Mouse (Mus musculus): ENCODE data around the gene Fam209. TPM values are rescaled to one million over a fixed set of nuclear protein-coding genes. Genes with fewer than 3 reads are reported as not detected.
A peak's percentile ranks its signal among the peaks of the same experiment; 100 is the strongest.

Gene Fam209
- not detected for total RNA-seq (2021)
- long read RNA-seq, experiment 1, result 0 reads
- long read RNA-seq, experiment 2, result 0 reads

DNA sequence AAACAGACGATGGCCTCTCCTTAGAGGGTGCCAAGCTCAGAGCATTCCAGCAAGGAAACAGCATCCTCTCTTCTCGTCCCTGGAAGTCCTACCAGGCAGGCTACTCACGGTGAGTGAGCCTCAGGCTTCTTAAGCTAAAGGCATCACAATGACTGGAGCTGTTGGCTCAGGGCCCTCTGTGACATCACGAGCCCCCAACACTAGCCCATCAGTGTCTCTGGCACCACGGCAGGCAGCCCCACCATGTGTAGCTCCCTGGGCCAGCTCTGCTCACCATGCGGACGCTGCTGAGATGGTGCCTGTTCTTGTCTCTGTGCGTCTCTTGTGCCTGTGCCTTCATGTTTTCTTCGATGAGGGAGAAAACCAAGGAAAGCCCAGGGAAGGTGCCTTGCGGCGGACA, at the start of gene Fam209:
Fam209 (plus strand) TSS at position 203 of the 400 bp plus-strand sequence.
- intact Hi-C loops (cut with DNase I), result loop anchor here (10.0 kb wide), 1 partner anchor 302 kb away; no protein-coding TSS in a partner anchor
- DNase-seq (ENCODE audit: low spot score in 2 of 2), result no peak

DNA sequence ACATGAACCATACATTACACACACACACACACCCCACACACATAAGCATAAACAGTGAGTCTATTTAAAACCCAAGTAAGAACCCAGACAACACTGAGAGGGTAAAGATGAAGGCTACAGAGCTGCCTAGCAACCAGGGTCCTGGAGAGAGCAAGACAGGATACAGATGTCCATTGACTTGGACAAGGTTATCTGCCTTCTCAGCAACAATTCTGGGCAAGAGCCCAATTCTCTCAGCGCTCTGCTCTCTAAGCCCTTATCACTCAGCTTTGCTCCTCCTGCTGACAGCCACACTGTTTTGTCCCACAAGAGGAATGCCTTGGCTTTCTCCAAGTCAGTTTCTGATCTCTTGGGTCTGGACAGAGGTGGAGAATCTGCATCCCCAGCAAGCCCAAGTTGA, 41.7 kb upstream of the Fam209 start:
- intact Hi-C loops (cut with DNase I), result loop anchor here (10.0 kb wide), 1 partner anchor 206 kb away; no protein-coding TSS in a partner anchor
- peak in 1 of 2 experiments; percentile 41 for DNase-seq (ENCODE audit: low spot score in 2 of 2)

DNA sequence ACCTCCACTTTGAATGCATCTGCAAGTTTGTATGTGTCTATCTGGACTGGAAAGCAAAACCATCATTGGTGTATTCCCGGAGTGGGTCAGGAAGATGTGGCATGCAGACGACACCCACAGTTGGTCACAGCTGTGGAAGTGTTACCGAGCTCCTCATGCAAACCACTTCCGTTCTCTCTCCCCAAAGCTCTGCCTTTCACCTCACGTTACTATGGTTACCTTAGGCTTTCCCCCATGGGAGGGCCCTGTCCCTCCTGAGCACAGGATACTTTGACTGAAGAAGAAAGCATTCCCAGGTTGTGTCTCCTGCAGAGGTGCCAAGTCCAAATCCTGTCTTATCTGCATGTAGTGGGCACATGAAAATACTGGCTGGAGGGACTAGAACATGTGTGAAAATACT, 38.6 kb upstream of the Fam209 start:
- DNase-seq (ENCODE audit: low spot score in 2 of 2), result no peak
- intact Hi-C loops (cut with DNase I), result loop anchor here (10.0 kb wide), 1 partner anchor 209 kb away; no protein-coding TSS in a partner anchor

DNA sequence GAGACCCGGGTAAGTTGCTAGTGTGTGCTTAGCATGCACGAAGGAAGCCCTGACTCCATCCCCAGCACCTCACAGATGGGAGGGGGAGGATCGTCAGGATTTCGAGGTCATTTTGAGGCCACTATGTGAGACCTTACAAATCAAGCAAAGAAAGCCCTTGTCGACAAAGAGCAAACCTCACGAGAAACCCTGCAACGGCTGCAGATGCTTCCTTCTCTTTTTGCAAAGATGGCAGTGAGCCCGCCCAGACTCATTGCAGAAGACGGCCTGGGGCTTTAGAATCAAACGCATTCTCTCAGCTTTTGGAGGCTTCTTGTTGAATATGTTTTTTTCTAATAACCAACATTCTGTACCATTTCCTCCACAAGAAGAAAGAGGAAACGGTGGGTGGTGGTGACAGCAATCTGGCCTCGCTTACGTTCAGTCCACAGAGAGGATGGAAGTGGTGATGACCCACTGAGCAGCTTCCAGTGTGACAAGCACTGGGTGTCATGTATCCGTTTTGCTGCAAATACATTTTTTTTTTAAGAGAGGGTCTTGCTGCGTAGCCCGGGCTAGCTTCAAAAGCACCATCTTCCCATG, 34.9 kb upstream of the Fam209 start:
- intact Hi-C loops (cut with DNase I), result loop anchor here (10.0 kb wide), 1 partner anchor 213 kb away; no protein-coding TSS in a partner anchor
- no peak for DNase-seq (ENCODE audit: low spot score in 2 of 2)

DNA sequence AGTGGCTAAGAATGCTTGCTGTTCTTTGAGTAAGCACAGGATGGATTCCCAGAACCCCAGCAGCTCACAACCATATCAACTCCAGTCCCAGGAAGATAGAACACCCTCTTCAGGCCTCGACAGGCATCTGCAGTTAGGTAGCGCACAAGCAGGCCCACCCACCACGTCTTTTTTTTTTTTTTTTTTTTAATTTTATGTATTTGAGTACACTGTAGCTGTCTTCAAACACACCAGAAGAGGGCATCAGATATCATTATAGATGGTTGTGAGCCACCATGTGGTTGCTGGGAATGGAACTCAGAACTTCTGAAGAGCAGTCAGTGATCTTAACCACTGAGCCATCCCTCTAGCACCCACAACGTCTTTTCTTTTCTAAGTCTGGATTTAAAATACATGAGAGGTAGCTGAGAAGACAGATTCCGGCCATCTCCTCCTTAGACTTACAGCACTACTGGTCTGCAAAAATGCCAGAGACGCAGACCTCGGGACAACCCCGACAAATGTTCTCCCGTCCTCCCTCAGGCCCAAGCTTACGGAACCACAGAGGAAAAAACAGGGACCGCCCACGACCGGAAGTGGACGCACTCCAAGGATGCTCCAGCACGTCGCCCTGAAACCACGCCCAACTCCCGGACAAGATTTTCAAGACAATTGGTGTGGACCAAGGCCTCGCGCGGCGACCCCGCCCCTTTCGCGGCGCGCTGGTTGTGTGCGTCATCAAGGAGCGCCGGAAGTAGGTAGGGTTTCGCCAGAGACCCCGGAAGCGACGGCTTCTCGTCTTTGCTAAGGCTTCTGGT, 32.3 kb upstream of the Fam209 start, which contains the start of gene Rtf2:
Rtf2 (plus strand) TSS at position 714 of the 797 bp plus-strand sequence.
- intact Hi-C loops (cut with DNase I), result loop anchor here (2.0 to 10.0 kb wide), 2 partner anchors 69 to 215 kb away; partner anchors contain the start of genes Aurka and Cstf1
- DNase-seq (ENCODE audit: low spot score in 2 of 2), result peak; percentile 100

DNA sequence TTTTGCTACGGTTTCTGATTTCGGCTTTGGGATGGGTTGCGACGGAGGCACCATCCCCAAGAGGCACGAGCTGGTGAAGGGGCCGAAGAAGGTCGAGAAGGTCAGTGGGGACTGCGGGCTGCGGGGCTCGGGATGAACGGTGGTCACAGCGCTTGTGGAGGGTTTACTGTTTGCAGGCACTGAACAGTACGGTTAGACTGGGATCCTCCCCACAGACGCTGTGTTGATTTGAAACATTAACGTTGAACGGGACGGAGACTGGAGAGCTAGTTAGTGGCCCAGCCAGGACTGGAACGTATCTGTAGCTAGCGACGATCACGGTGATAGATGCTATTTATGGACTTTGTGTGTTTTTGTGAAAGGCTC, 31.7 kb upstream of the Fam209 start:
- intact Hi-C loops (cut with DNase I), result loop anchor here (2.0 kb wide), 1 partner anchor 70 kb away; the partner anchor contains the start of genes Aurka and Cstf1

DNA sequence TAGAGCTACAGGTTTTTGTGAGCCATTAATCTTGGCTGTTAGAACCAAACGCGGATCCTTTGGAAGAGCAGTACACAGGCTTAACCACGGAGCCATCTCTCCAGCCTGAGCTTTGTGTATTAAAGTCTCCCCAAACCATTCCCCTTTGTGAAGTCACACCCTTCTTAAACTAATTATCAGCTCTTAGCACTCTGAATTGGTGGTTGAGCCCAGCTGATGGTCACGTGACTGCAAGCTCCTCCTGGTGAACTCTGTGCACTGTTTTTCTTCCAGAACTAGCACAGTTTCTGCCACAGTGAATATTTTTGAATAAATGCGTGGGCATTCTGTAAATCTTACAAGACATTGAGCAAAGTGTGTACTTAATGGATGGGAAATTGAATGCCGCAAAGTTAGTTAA, 31.1 kb upstream of the Fam209 start:
- DNase-seq (ENCODE audit: low spot score in 2 of 2), result no peak
- intact Hi-C loops (cut with DNase I), result loop anchor here (2.0 kb wide), 1 partner anchor 70 kb away; the partner anchor contains the start of genes Aurka and Cstf1

More for the DNA sequence above, 31.7 kb upstream of the Fam209 start:
- no peak for DNase-seq (ENCODE audit: low spot score in 2 of 2)

DNA sequence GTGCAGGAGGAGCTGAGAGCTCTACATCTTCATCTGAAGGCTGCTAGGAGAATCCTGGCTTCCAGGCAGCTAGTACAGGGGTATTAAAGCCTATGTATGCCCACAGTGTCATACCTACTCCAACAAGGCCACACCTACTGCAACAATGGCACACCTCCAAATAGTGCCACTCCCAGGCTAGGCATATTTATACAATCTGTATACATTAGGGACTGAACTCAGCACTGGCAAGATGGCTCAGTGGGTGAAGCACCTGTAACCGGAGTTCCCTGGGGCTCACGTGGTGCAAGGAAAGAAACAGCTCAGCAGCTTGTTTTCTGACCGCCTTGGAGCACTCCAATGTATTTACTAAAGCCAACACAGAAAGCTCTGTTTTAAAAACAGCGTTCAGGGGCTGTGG, 26.7 kb upstream of the Fam209 start:
- no peak for DNase-seq (ENCODE audit: low spot score in 2 of 2)
- intact Hi-C loops (cut with DNase I), result no loop called here

DNA sequence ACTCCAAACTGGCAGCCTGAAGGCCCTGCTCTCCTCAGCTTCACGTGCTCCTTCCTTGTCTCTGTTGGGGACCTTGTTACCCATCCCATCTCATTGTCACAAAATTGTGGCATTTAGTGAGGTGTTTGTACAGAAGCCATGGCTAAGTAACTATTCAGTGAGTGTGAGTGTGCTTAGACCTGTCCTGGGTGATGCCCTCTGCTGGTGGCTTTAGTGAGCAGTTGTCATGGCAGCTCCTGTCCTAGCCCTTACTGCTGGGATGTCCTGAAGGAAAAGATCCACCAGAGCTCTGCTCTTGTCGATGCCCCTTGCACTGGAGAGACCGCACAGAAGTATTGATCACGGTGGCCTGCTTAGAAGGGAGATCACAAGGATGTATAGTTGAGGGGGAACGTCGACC, 25.0 kb upstream of the Fam209 start:
- DNase-seq (ENCODE audit: low spot score in 2 of 2), result peak in 1 of 2 experiments; percentile 32
- intact Hi-C loops (cut with DNase I), result no loop called here

DNA sequence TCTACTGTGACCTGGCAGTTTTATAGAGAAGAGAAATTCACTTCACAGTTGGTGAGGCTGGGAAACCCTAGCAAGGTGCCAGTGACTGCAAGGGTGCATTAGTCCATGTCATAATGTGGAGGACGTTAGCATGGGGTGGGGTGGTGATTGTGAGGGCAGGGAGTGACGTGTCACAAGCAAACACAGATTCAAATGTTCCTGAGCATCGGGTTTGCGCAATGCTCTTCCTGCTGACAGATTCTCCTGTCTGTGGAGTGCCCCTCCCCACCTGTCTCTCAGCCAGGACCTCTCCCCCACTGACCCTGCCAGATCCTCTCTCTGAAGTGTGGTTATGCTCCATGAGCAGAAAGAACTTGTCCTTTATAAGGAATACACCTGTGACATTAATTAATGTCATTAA, 24.0 kb upstream of the Fam209 start:
- no peak for DNase-seq (ENCODE audit: low spot score in 2 of 2)
- intact Hi-C loops (cut with DNase I), result no loop called here

DNA sequence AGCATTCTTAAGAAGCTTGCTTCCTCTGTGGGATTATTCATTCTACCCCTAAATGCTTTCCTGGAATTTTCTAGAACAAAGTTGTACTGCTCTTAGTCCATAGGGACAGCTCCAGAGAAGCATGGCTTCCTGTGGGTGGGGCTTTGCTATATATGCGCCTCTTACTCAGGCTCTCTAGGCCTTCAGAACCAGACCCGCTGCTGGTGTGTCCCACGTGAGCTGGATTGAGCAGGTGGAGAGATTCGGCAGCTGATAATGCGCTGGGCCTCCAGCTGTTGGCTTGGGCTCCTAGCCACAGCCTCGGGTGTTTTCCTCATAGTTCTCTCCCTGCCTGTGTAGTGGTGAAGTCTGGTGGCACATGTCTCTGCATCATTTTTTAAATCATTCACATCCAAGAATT, 21.7 kb upstream of the Fam209 start:
- no peak for DNase-seq (ENCODE audit: low spot score in 2 of 2)
- intact Hi-C loops (cut with DNase I), result no loop called here

DNA sequence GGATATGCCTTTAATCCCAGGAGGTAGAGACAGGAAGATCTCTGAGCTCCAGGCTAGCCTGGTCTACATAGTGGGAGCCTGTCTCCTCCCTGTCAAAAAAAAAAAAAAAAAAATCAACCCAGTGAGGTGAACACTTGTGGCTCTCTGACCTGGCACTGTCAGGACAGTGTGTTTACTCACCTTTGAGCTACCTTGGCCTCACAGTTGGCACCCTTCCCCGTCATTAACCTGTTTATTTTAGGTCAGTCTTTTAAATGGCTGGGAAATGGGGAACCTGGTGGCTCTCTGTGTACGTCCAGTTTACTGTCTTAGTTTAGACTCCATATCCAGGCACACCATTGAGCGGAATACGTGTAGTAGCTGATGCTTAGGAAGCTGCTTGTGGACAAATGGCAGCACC, 20.3 kb upstream of the Fam209 start:
- DNase-seq (ENCODE audit: low spot score in 2 of 2), result no peak
- intact Hi-C loops (cut with DNase I), result no loop called here

DNA sequence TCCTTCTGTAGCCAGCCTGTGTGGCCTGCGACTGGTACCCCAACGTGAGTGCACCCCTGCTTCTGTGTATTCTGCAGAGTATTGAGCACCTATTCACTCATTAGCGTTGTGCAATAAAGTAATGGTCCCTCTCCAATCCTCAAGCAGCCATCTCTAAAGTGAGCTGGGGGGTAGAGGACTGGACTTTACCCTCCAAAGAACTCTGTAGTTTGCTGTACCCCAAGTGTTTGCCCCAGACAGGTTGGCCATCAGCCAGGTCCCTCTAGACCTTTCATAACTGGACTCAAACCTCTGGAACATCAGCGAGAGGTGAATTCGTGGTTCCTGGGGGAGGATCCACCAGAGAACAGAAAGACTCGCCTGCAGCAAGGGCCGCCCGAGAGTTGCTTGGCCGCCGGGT, 19.9 kb upstream of the Fam209 start:
- intact Hi-C loops (cut with DNase I), result no loop called here
- no peak for DNase-seq (ENCODE audit: low spot score in 2 of 2)

DNA sequence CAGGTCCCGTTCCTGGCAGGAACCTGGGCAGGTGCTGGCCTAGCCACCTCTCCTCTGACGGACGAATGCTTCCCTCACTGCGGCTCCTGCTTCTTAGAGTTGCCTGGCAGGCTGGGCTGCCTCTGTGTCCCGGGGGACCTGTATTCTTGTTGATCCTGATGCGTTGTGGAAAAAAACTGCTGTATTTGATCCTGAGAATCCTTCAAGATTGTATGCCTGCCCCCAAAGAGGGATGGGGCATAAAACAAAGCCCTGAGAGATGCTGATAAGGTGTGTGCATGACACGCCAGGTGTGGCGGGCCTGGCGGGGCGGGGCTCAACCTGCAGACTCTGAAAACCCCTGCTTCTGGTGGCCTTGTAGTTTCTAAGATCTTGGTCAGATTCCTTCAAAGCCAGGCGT, 13.8 kb upstream of the Fam209 start, which contains the start of gene Gcnt7:
Gcnt7 (minus strand) TSS at position 101 of the 400 bp plus-strand sequence.
- intact Hi-C loops (cut with DNase I), result no loop called here
- DNase-seq (ENCODE audit: low spot score in 2 of 2), result no peak

DNA sequence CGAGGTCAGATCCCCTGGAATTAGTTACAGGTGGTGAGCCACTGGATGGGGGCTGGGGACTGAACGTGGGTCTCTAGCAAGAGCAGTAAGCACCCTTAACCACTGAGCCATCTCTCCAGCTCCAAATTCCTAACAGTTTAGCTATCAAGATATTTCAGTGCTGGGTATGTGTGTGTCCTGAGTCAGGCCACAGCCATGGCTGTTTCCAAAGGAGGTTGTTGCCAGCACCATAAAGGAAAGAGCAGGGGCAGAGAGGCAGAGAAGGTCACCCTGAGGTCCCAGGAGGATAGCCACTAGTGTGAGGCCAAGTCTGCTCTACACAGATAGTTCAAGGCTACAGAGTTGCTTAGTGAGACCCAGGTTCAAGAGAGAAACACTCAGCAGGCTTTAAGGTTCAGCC, 11.7 kb upstream of the Fam209 start:
- DNase-seq (ENCODE audit: low spot score in 2 of 2), result no peak
- intact Hi-C loops (cut with DNase I), result no loop called here

DNA sequence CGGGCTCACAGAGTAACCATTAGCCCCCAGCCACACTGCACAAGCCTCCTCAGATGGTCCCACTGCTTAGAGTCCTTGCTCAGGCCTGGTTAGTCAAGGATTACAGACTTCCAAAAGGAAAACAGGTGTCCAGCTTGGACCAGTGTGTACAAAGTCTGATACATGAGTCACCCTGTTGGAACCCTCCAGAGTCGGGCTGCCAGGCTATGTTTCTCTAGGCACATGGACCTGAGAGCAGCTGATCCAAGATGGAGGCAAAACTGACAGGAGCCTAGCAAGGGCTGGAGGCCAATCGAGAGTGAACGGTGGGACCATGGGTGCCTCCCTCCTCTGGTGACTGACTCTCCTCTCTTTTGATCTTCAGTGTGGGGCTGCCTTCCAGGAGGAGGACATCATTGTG, 9.5 kb upstream of the Fam209 start:
- intact Hi-C loops (cut with DNase I), result no loop called here
- no peak for DNase-seq (ENCODE audit: low spot score in 2 of 2)

DNA sequence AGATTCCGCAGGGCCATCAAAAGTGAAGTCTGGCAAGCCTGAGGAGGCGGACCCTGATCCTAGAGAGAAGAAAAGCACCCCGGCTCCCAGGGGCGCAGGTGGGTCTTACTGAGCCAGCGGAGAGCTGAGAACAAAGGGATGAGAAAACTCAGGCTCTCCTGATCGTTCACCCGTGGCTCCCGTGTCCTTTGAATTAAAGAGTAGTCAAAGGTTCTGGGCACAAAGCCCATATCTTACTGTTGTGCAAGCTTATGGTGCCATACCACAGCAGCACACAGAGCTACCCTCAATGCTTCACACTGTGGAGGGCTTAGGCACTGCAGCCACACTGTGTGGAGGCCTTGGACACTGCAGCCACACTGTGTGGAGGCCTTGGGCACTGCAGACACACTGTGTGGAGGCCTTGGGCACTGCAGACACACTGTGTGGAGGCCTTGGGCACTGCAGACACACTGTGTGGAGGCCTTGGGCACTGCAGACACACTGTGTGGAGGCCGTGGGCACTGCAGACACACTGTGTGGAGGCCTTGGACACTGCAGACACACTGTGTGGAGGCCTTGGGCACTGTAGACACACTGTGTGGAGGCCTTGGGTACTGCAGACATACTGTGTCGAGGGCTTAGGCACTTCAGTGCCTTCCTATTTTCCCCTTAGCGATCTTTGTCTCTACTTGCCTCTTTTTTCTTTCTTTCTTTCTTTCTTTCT, 5.7 kb upstream of the Fam209 start:
- intact Hi-C loops (cut with DNase I), result no loop called here
- DNase-seq (ENCODE audit: low spot score in 2 of 2), result no peak

DNA sequence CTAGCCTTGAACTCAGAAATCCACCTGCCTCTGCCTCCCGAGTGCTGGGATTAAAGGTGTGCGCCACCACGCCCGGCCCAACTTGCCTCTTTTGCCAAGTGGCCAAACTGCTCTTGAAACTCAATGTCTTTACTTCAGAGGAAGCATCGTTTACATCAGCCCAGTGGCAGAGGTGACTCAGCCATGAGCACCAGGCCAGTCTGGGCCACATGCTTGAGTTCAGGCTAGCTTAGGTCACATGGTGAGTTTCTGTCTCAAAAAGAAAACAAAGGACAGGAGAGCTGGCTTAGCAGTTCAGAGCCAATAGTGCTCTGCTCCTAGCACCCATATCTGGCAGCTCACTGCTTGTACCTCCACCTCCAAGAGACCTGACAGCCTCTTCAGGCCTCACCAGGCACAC, 5.1 kb upstream of the Fam209 start:
- DNase-seq (ENCODE audit: low spot score in 2 of 2), result no peak
- intact Hi-C loops (cut with DNase I), result no loop called here

DNA sequence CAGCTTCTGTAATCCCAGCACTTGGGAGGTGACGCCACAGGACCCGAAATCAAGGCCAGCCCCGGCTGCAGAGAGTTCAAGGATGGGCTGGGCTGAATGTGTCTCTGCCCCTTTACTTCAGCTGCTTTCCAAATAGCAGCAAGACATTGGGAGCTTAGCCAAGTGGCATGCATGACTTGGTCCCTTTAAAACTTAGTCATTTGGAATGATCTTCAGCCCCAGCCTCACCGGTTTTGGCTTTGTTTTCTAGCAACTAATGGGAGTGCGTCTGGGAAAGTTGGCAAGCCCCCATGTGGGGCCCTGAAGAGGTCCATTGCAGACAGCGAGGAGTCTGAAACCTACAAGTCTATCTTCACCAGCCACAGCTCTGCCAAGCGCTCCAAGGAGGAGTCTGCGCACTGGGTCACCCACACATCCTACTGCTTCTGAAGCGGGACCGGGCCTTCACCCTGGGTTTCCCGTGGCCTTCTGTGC, 3.9 kb upstream of the Fam209 start:
- intact Hi-C loops (cut with DNase I), result no loop called here
- DNase-seq (ENCODE audit: low spot score in 2 of 2), result no peak

DNA sequence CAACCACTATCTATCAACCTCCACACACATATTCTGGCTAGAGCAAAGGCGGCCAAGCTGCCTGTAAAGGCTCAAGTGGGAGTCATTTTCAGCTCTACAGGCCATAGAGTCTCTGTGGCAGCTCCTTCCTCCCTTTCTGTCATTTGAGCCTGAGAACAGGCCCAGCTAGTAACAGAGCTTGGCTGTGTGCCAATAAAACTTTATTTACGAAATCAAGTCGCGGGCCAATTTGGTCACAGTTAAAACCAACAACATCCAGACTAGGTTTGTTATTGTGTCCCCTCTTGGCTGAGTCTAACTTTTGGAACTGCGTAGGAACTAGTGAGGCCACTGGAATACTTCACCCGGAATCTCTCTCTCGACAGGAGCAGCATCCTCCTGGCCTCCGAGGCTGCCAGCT, 1.3 kb downstream of the Fam209 start:
- no peak for DNase-seq (ENCODE audit: low spot score in 2 of 2)
- intact Hi-C loops (cut with DNase I), result loop anchor here (10.0 kb wide), 1 partner anchor 301 kb away; no protein-coding TSS in a partner anchor
